Mouse (Mus musculus): ENCODE results near the gene Ptgdr2. TPM values are rescaled to one million over a fixed set of nuclear protein-coding genes. Genes with fewer than 3 reads are reported as not detected.

Gene Ptgdr2
- polyA plus RNA-seq, 1 experiment: 1.0 TPM

DNA sequence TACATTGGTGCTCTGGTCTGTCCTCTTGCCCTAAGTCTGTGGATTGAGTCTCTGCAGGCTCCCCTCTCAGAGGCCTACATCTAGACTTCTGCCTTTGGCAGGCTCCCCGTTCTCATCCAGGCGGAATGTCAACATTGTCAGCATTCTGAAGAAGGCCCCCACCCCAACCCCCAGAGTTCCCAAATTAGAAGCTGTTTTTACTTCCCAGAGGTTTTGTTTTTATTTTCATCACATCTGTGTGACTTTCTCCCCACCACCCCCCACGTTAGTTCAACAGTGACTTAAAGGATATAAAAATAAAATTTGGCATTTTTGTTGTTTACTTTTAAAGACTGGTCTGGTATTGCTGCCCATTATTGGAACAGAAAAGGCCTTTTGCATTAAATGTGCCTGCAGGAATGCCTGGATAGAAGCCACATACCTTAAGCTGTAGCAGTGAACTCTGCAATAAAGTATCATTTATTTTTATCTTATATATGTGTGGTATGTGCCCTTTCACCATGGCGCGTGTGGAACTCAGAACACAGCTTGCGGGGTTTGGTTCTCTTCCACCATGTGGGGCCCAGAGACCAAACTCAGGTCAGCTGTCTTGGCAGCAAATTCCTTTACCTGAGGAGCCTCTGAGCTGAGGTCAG, 27.8 kb upstream of the Ptgdr2 start:
- H3K36me3 ChIP-seq (ENCODE audit: control insufficient read depth, insufficient read depth, low read length): peaks cover 17% of the 10 kb centered on the region

DNA sequence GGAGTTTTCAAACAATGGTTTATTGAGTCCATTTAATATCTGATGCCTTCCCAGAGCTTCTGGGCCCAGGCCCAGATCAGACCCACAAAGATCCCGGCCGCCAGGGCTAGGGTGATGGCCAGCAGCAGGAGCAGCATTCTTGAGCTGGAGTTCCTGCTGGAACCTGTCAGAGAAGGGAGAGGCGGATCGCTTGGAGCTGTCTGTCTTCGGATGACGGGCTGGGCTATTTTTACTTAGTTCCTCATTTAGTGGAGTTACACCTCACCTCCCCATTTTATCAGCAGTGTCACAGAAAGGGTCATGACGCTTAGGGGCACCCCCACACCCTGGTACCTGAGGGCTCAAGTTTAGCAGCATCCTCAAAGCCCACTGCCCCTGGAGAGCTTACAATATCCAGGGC, 22.7 kb upstream of the Ptgdr2 start:
- H3K36me3 ChIP-seq (ENCODE audit: control insufficient read depth, insufficient read depth, low read length): no peaks in the 10 kb centered on the region
- peaks cover 9% of the 10 kb centered on the region; the same call in 1 of the 2 replicates for H3K27me3 ChIP-seq (ENCODE audit: control insufficient read depth, insufficient read depth, low read length)
- DNase-seq: no peak
- TF ChIP-seq CTCF (IDR thresholded peaks at IDR 0.05; ENCODE audit: borderline replicate concordance, control insufficient read depth, extremely low read depth, insufficient read depth, low read length, poor library complexity) (no peak), POLR2A (IDR thresholded peaks at IDR 0.05; ENCODE audit: control insufficient read depth, extremely low read depth, insufficient read depth, low read length, poor library complexity) (no peak)
- H3K4me3 ChIP-seq (ENCODE audit: control insufficient read depth, insufficient read depth, low read length): no peak overlapping the region
- WGBS: 3% methylated on average over 7 of the region's 7 CpGs
- H3K4me1 ChIP-seq (replicated peaks; ENCODE audit: control insufficient read depth, insufficient read depth, low read length): no peaks in the 10 kb centered on the region
- no peak overlapping the region for H3K27ac ChIP-seq (ENCODE audit: control insufficient read depth, insufficient read depth, low read length)

More for the DNA sequence above, 27.8 kb upstream of the Ptgdr2 start:
- H3K4me3 ChIP-seq (ENCODE audit: control insufficient read depth, insufficient read depth, low read length): no peak overlapping the region
- no peak overlapping the region for H3K27ac ChIP-seq (ENCODE audit: control insufficient read depth, insufficient read depth, low read length)
- 95% methylated on average over 6 of the region's 6 CpGs for WGBS
- no peak for DNase-seq
- no peak for TF ChIP-seq POLR2A (IDR thresholded peaks at IDR 0.05; ENCODE audit: control insufficient read depth, extremely low read depth, insufficient read depth, low read length, poor library complexity)
- TF ChIP-seq CTCF (IDR thresholded peaks at IDR 0.05; ENCODE audit: borderline replicate concordance, control insufficient read depth, extremely low read depth, insufficient read depth, low read length, poor library complexity): no peak
- H3K27me3 ChIP-seq (ENCODE audit: control insufficient read depth, insufficient read depth, low read length): no peaks in the 10 kb centered on the region; the same call in 1 of the 2 replicates
- H3K4me1 ChIP-seq (replicated peaks; ENCODE audit: control insufficient read depth, insufficient read depth, low read length): no peaks in the 10 kb centered on the region

DNA sequence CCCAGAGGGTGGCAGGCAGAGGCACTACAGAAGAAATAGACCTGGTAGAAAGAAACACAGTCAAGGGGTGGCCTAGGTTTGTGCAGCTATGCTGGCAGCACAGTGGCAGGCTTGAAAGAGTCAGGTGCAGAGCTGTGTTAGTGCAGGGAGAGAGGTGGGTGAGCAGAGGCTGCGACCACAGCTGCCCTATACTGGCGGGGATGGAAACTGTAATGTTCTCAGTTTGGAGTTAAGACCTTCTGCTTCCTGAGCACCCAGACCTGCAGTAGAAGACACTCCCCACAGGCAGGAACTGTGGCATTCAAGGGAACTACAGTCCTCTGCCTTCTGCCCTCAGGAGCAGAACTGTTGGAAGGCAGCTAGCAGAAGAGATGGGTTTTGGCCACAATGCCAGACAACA, 22.1 kb upstream of the Ptgdr2 start:
- Histone ChIP-seq H3K4me3 (ENCODE audit: control insufficient read depth, insufficient read depth, low read length) (no peak overlapping the region), H3K27me3 (ENCODE audit: control insufficient read depth, insufficient read depth, low read length) (peaks cover 9% of the 10 kb centered on the region; the same call in 1 of the 2 replicates), H3K36me3 (ENCODE audit: control insufficient read depth, insufficient read depth, low read length) (no peaks in the 10 kb centered on the region), H3K27ac (ENCODE audit: control insufficient read depth, insufficient read depth, low read length) (no peak overlapping the region), H3K4me1 (replicated peaks; ENCODE audit: control insufficient read depth, insufficient read depth, low read length) (no peaks in the 10 kb centered on the region)
- WGBS: 6% methylated on average over 2 of the region's 2 CpGs
- DNase-seq: no peak
- TF ChIP-seq CTCF (IDR thresholded peaks at IDR 0.05; ENCODE audit: borderline replicate concordance, control insufficient read depth, extremely low read depth, insufficient read depth, low read length, poor library complexity) (no peak), POLR2A (IDR thresholded peaks at IDR 0.05; ENCODE audit: control insufficient read depth, extremely low read depth, insufficient read depth, low read length, poor library complexity) (no peak)

DNA sequence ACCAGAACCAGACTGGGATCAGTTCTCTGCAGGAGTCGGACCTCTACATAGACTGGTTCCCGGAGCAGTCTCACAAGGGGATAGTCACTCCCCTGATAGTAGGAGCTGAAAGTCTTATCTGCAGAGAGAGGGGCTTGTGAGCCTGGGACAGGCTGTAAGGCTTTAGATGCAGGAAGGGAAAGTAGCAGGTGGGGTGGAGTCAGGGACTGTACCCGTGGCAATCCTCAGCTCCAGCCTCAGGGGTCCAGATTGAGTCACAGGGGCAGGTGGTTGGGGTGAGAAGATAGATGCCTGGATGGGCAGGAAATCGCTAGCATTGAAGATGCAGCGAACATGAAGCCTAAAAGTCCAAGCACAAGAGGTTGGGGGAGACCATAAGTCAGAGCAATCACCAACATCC, 20.5 kb upstream of the Ptgdr2 start:
- H3K36me3 ChIP-seq (ENCODE audit: control insufficient read depth, insufficient read depth, low read length): no peaks in the 10 kb centered on the region
- 69% methylated on average over 5 of the region's 5 CpGs for WGBS
- no peak for TF ChIP-seq POLR2A (IDR thresholded peaks at IDR 0.05; ENCODE audit: control insufficient read depth, extremely low read depth, insufficient read depth, low read length, poor library complexity)
- TF ChIP-seq CTCF (IDR thresholded peaks at IDR 0.05; ENCODE audit: borderline replicate concordance, control insufficient read depth, extremely low read depth, insufficient read depth, low read length, poor library complexity): no peak
- peaks cover 9% of the 10 kb centered on the region; the same call in 1 of the 2 replicates for H3K27me3 ChIP-seq (ENCODE audit: control insufficient read depth, insufficient read depth, low read length)
- no peak for DNase-seq
- H3K4me3 ChIP-seq (ENCODE audit: control insufficient read depth, insufficient read depth, low read length): no peak overlapping the region
- H3K27ac ChIP-seq (ENCODE audit: control insufficient read depth, insufficient read depth, low read length): no peak overlapping the region
- no peaks in the 10 kb centered on the region for H3K4me1 ChIP-seq (replicated peaks; ENCODE audit: control insufficient read depth, insufficient read depth, low read length)

DNA sequence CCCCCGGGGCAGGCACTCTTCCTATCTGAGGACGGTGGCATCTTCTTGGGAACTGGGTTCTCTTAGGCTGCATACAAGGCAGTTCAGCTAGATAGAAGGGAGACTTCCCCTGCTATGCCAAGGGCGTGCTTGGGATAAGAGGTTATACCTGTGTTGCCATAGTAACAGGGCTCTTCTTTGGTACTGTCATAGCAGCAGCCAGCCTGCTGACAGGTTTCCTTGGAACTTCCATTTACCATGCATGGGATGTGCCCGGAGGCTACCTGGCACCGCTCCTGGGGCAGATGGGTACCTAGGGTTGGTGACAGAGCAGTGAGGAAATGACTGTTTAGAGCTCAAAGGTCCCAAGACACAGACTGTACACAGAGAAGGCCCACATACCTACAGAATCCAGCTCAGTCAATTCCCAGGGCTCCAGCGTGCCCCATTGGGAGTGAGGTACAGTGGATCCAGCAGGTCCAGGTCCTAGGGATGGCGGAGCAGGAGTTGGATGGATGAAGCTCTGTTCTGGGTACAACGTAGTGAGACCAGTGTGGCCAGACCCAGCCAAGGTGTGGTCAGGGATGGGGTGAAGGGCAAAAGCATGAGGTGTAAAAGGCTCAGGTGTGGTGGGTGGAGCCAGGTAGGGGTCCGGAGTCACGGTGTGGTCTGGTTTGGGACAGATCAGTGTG, 18.5 kb upstream of the Ptgdr2 start:
- WGBS: 96% methylated on average over 10 of the region's 10 CpGs
- Histone ChIP-seq H3K4me1 (replicated peaks; ENCODE audit: control insufficient read depth, insufficient read depth, low read length) (no peaks in the 10 kb centered on the region), H3K36me3 (ENCODE audit: control insufficient read depth, insufficient read depth, low read length) (no peaks in the 10 kb centered on the region), H3K27ac (ENCODE audit: control insufficient read depth, insufficient read depth, low read length) (no peak overlapping the region), H3K27me3 (ENCODE audit: control insufficient read depth, insufficient read depth, low read length) (peaks cover 9% of the 10 kb centered on the region; the same call in 1 of the 2 replicates), H3K4me3 (ENCODE audit: control insufficient read depth, insufficient read depth, low read length) (no peak overlapping the region)
- DNase-seq: no peak
- TF ChIP-seq CTCF (IDR thresholded peaks at IDR 0.05; ENCODE audit: borderline replicate concordance, control insufficient read depth, extremely low read depth, insufficient read depth, low read length, poor library complexity) (no peak), POLR2A (IDR thresholded peaks at IDR 0.05; ENCODE audit: control insufficient read depth, extremely low read depth, insufficient read depth, low read length, poor library complexity) (no peak)

DNA sequence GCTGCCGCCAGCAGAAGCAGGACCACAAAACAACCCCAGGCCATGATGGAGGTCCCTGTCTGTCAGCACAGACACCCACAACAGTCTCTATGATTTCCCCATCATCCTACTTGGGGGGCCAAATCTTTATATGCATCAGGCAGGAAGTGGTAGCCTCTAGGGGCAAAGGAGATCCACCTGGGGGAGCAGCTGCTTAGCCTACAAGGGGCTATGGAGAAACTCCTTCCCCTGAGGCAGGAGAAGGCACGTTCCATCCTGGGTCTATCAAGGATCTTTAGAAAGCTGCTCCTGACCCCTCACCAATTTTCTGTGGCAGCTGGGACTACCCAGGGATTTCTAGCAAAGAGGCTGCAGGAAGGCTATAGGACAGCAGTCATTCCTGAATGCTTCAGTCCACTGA, 16.4 kb upstream of the Ptgdr2 start, which contains the start of gene Zp1:
Gene Zp1, minus strand, starts transcription at position 101 of the 400 bp plus-strand sequence.
- TF ChIP-seq CTCF (IDR thresholded peaks at IDR 0.05; ENCODE audit: borderline replicate concordance, control insufficient read depth, extremely low read depth, insufficient read depth, low read length, poor library complexity) (no peak), POLR2A (IDR thresholded peaks at IDR 0.05; ENCODE audit: control insufficient read depth, extremely low read depth, insufficient read depth, low read length, poor library complexity) (no peak)
- Histone ChIP-seq H3K27me3 (ENCODE audit: control insufficient read depth, insufficient read depth, low read length) (peaks cover 5% of the 10 kb centered on the region; the same call in 1 of the 2 replicates), H3K36me3 (ENCODE audit: control insufficient read depth, insufficient read depth, low read length) (no peaks in the 10 kb centered on the region), H3K27ac (ENCODE audit: control insufficient read depth, insufficient read depth, low read length) (no peak within 1 kb of the TSS), H3K4me3 (ENCODE audit: control insufficient read depth, insufficient read depth, low read length) (no peak within 1 kb of the TSS), H3K4me1 (replicated peaks; ENCODE audit: control insufficient read depth, insufficient read depth, low read length) (no peaks in the 10 kb centered on the region)
- WGBS: 40% methylated on average over 2 of the region's 2 CpGs
- DNase-seq: no peak
